Mouse (Mus musculus) G1E-ER4 (cell line): ENCODE results near the gene Retn. TPM values are rescaled to one million over a fixed set of nuclear protein-coding genes. Genes with fewer than 3 reads are reported as not detected.

Source experiments
- GATA1 ChIP-seq: IDR thresholded peaks from one replicate; pipeline ENCODE4 v1.8.0; 2012; ENCODE audit warnings: low read length, inconsistent platforms
- polyA plus RNA-seq: library from polyadenylated mRNA; stranded (reverse); fragments of >175 nt; gene quantifications from 2 replicates; pipeline ENCODE4 v1.2.3, GENCODE M21; 2012

Gene Retn
- polyA plus RNA-seq, 1 experiment, result not detected

GRCm38 (mm10) chr8:3648268-3648667 lies 7.3 kb upstream of the Retn start:
- no peak for TF ChIP-seq GATA1

DNA sequence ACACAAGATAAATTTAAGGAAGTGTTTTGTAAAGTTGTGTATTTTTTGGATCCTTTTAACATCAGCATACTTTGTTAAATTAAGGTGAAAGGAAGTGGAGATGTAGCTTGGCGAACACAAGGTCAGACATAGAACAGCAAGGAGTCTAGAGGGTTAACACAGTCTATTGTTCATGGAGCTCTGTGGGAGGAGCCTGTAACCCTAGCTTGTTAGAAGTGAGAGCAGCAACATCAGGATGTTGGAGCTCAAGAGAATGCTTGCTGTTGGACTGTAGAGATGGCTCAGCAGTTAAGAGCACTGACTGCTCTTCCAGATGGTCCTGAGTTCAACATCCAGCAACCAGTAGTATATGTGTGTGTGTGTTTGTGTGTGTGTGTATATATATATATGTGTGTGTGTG lies 6.6 kb upstream of the Retn start:
- TF ChIP-seq GATA1, result no peak

GRCm38 (mm10) chr8:3652845-3653244 lies 2.7 kb upstream of the Retn start:
- TF ChIP-seq GATA1, result no peak

DNA sequence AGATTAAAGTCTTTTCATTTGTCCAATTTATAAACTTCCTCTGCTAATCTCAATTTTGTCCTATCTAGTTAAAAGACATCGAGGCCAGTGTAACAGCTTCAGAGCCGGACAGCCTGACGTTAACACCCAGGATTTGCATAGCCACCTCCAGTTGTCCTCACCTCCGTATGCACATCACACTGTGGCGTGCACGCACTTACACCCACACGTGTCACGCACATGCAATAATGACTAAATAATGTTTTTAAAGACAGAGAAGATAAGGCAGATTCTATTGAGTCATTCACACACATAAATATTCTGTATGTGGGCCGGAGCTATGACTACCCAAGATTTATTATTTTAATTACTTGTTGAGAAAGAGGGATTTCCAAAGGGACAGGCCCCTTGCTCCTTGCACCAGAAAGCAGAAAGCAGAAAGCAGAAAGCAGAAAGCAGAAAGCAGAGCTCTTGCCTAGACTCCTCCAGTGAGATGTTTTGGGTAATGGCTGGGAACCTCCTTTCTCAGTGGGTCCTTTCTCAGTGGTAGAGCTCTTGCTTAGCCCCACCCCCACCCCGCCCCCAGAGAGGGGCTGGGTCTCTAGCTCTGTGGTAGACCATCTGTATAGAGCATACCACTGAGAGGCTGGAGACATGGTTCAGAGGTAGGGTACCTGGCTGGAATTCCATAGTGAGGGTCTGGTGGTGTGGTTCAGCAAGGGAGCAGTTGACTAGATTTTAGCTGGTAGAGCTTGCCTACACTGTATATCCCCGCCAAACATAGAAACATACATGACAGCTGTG lies 653 bp upstream of the Retn start:
- TF ChIP-seq GATA1, result no peak

DNA sequence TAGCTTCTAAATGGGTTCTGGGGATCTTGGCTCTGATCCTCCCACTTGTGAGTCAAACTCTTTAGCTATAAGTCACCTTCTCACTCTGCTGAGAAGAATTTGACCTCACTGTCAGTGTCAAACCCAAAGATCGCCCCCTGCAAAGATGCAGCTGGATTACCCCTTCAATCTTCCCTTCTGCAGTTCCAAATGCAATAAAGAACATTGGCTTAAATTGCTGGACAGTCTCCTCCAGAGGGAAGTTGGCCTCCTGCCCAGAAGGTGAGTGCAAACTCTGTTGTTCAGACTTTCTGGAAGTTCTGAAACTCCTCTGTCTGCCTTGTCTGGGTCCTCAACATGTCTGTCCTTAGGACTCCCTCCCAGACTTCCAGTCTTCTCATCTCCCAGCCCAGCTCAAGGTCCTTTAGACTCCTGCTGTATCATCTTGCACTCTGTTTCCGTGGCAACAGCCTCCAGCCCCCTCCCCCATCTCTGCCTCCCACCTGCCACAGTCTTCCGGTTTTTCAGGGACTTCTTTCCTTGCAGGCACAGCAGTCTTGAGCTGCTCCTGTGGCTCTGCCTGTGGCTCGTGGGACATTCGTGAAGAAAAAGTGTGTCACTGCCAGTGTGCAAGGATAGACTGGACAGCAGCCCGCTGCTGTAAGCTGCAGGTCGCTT lies 1.3 kb downstream of the Retn start:
- TF ChIP-seq GATA1, result no peak

GRCm38 (mm10) chr8:3660889-3661288 lies 5.3 kb downstream of the Retn start:
- no peak for TF ChIP-seq GATA1

DNA sequence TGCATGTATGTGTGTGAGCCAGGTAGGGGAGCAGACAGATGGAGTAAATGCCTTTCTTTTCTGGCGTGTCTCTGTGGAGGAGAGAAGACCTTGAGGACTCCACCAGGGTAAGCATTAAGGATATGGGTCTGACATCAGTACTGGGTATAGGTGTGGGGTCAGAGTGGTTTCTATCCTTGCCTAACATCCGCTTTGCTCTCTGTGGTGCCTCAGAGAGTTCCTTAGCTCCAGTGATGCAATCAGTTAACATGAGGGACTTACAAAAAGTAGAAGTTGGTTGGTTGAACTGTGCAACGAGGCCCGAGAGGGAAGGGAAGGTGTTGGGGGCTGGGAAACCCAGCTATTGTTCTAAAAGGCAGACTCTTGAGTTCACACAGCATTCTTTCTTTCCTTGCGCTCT lies 8.8 kb downstream of the Retn start:
- no peak for TF ChIP-seq GATA1

DNA sequence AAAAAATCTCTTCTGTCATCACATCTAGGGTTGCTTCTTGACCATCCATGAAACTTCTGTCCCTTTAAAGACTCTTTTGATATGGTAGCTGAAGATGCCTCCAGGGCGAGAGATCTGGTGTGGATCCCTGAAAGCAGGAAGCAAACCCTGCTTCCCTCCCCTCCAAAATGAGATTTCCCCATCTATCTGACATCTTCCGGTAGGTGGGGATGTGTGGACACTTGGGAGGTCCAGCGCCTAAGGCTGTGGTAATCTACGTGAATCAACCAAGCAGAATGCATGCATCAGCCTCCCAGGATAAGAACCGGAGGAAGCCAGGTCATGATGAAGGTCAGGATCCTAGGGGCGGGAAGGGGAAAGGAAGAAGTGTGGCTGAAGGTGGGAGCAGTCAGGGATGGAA lies 9.9 kb downstream of the Retn start, which contains the start of gene Mcemp1:
Gene Mcemp1, plus strand, starts transcription at position 248 of the 400 bp plus-strand sequence.
- no peak for TF ChIP-seq GATA1

DNA sequence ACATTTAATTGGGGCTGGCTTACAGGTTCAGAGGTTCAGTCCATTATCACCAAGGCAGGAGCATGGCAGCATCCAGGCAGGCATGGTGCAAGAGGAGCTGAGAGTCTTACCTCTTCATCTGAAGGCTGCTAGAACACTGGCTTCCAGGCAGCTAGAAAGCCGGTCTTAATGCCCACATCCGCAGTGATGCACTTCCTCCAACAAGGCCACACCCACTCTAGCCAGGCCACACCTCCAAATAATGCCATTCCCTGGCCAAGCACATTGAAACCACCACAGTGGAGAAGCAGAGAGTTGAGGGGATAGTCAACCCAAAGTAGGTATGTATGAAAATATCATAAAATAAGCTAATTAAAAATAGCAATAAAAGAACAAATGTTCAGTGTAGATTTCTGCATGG lies 14.8 kb downstream of the Retn start:
- TF ChIP-seq GATA1, result no peak

DNA sequence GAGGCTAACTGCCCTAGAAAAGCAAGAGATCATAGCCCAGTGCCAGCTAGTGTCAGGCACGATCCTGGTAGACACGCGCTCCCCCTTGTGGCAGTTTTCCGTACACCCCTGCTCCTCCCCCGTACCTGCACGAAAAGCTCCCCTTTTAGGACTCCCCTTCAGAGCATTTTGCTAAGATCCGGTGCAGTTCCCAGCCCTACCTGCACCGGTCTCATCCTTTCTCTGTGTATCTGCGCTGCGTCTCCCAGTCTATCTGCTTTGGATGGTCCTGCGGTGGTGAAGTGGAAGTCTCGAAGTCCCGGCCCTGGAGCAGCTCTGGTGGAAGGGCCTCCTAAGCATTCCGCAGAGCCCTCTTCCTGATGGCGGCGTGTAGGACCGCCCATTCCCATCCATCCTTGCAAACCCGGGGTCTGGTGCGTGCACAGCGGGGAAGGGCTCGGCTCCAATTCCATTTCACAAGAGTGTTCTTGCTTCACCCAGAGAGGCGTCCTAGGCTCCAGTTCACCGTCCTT lies 16.5 kb downstream of the Retn start, which contains the start of gene Fcor:
Gene Fcor, minus strand, starts transcription at position 383 of the 512 bp plus-strand sequence.
- no peak for TF ChIP-seq GATA1

- no peak for TF ChIP-seq GATA1
Observed at GRCm38 (mm10) chr8:3674671-3675070, 19.1 kb downstream of the Retn start.

DNA sequence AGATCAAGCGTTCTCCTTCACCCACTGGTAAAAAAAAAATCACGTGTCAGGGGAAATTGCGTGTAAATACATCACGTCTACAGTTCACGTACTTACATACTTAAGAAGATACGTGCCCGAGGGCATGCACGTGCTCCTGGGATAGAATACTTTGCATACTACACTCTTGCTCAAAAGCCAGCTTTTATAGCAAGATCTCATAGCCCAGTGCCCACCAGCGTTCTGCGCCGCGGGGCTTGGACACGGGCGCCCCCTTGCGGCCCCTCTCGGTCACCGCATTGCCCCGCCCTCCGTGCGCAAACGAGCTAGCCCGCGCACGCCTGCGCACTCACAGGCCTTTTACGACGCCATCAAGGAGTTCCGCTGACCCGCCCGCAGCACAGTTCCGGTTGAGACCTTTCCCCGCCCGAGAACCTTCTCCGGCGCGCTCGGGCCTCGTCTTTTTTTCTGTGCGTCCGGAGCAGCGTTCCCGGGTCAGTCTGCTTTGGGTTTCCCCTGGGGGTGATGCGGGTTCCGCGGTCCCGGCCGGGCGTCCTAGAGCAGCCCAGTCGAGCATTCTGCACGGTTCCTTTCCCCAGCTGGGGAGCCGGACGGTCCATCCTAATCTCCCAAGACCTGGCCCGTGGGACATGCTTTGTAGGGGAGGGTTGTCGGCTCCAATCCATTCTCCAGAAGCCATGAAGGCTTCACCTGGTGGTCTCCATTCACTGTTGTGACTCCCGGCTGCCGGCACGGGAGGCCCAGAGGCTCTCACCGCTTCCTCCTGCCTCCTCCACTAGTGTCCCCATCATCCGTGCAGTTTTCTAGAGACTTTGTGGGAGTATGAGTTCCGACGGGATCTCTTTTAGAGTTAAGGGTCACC lies 20.8 kb downstream of the Retn start, which contains the start of gene Trappc5:
Gene Trappc5, plus strand, starts transcription at position 169 of the 862 bp plus-strand sequence.
- no peak for TF ChIP-seq GATA1

DNA sequence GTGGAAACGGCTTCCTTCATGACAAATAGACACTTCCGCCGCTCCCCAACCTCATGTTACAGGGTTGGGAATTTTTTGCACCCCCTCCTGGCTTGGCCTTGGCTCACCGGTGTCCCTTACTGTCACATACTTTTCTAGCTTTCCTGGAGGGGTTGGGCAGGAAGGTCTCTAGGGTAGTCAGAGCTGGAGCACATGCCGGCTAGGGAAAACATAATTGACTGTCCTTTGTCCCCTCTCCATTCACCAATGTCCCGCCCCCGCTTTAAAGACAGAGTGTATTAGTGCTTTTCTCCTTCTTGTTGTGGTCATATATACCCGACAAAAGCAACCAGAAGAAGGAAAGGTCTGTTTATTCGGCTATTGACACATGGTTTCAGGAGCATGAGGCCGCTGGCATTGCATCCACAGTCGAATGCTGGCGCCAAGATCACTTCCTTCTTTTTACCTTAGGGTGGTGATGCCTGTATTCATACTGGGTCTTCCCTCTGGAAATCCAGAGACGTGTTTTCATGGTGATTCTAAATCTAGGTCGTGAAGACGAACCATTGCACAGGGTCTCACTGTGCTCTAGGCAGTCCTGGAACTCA lies 21.5 kb downstream of the Retn start:
- TF ChIP-seq GATA1, result no peak

DNA sequence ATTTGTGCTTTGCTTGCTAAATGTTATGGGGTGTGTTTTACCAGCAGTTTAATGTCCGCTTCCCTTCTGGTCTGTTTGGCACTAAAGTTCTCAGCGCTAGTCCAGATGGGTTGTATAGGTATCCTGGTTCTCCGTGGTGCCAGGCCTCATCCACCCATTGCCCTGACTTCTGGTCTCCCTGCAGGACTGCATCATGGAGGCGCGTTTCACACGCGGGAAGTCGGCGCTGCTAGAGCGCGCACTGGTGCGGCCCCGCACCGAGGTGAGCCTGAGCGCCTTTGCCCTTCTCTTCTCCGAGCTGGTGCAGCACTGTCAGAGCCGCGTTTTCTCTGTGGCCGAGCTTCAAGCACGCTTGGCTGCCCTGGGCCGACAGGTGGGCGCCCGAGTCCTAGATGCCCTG lies 23.3 kb downstream of the Retn start:
- no peak for TF ChIP-seq GATA1

GRCm38 (mm10) chr8:3679236-3679635 lies 23.7 kb downstream of the Retn start:
- no peak for TF ChIP-seq GATA1
